Mouse (Mus musculus) macrophage (primary cell): ENCODE data around the gene Gm21992. TPM values are rescaled to one million over a fixed set of nuclear protein-coding genes. Genes with fewer than 3 reads are reported as not detected.

Experiments used
- H3K27ac ChIP-seq: fragments of 350-480 bp; formaldehyde crosslinking; 2 replicates; pipeline ENCODE4 v1.9.0; 2021
- H3K36me3 ChIP-seq: fragments of 350-480 bp; formaldehyde crosslinking; 2 replicates; pipeline ENCODE4 v1.9.0; 2021; ENCODE audit errors: inconsistent target
- H3K4me3 ChIP-seq: fragments of 350-480 bp; formaldehyde crosslinking; 2 replicates; pipeline ENCODE4 v1.9.0; 2021; ENCODE audit errors: inconsistent target
- H3K79me2 ChIP-seq: fragments of 350-480 bp; formaldehyde crosslinking; 2 replicates; pipeline ENCODE4 v1.9.0; 2021; ENCODE audit errors: inconsistent target
- WGBS: methylation state at CpG from one replicate; pipeline ENCODE4 v1.1.7; 2026; ENCODE audit warnings: inconsistent platforms; ENCODE audit not compliant: missing documents; 5-methylcytosine and 5-hydroxymethylcytosine counted together
- polyA plus RNA-seq: library from polyadenylated mRNA; stranded (reverse); fragments of 250-400 nt; gene quantifications from 3 replicates; pipeline ENCODE4 v1.2.4, GENCODE M21; 2018; ENCODE audit warnings: inconsistent platforms
- total RNA-seq, 78 experiments: library from RNA; depleted of rRNA; stranded (reverse); fragments of 250-400 nt; gene quantifications; 1 replicate in 9 of 78; 2 replicates in 24 of 78; 3 replicates in 43 of 78; 4 replicates in 2 of 78; pipeline ENCODE4 v1.2.4; 2018; ENCODE audit warnings: inconsistent platforms in 56 of 78

Gm21992 gene
- total RNA-seq (2018; cell fraction: chromatin; rRNA removed) = 10 to 100 TPM in 24 of 26 experiments, 1 to 10 TPM in 2; 7.4 to 50.9 (median 32.4) TPM
- 10 to 100 TPM in 4 of 26 experiments, 1 to 10 TPM in 22; 4.6 to 10.9 (median 7.4) TPM for total RNA-seq (2018; cell fraction: cytosol; rRNA removed)
- total RNA-seq (2018; cell fraction: nucleus; rRNA removed) = 10 to 100 TPM in 23 of 26 experiments, 1 to 10 TPM in 3; 6.0 to 41.4 (median 21.2) TPM
- 1.3 to 5.1 TPM (median 3.4 TPM) in 3 replicates for polyA plus RNA-seq

GRCm38 (mm10) chr19:4811063-4811908, at the start of gene Gm21992, which contains the start of gene Rbm14:
Gene Gm21992 (minus strand): TSS chr19:4811612.
Gene Rbm14 (minus strand): TSS chr19:4811634.
- peak within 1 kb of the TSS; percentile 95 for H3K4me3 ChIP-seq
- no peaks in the 10 kb centered on the region for H3K36me3 ChIP-seq
- WGBS = under 1% methylated on average over 83 of the region's 83 CpGs
- H3K79me2 ChIP-seq = peaks cover 47% of the 10 kb centered on the region
- peak within 1 kb of the TSS; percentile 75 for H3K27ac ChIP-seq

- H3K79me2 ChIP-seq = no peaks in the 10 kb centered on the region
- H3K4me3 ChIP-seq = no peak overlapping the region
- H3K27ac ChIP-seq = no peak overlapping the region
- H3K36me3 ChIP-seq = no peaks in the 10 kb centered on the region
- WGBS = 84% methylated on average over 6 of the region's 6 CpGs
Measured at GRCm38 (mm10) chr19:4859081-4859480, 47.7 kb upstream of the Gm21992 start.

DNA sequence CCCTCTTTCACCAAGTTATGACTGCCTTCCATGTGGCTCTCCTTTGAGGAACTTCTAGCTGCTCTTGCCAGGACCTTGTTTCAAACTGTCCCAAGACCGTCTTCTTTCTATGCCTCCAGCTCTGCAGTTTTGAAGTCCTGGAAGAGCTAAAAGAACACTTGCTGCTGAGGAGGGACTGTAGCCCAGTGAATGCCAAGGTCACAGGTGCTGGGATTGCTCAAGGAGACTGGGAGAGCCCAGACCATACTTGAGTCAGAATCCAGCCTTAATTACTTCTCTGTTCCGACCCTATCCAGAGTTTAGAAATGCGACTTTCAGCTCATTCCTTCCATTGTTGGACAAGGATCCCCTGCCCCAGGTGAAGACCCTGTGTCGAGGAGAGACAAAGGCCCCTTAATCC, 44.5 kb upstream of the Gm21992 start:
- H3K27ac ChIP-seq = no peak overlapping the region
- H3K4me3 ChIP-seq = no peak overlapping the region
- H3K36me3 ChIP-seq = no peaks in the 10 kb centered on the region
- WGBS = 69% methylated on average over 4 of the region's 4 CpGs
- no peaks in the 10 kb centered on the region for H3K79me2 ChIP-seq

DNA sequence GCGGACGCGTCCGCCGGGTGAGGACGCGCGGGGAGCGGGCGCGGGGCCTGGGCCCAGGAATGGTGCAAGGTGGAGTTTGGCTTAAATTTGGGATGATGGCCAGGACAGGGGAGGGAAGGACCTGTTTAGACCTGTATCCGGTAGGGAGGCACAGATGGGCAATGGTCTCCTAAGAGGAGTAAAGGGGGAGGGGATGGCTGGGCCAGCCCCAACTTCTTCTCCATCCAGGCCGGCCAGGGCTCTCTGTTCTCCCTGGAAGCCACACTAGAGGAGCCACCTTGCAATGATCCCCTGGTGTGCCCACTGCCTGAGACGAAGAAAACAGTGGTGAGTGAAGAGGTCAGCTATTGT, 44.0 kb upstream of the Gm21992 start:
- H3K4me3 ChIP-seq = peak overlapping the region; percentile 12; the same call in 1 of the 2 replicates
- H3K36me3 ChIP-seq = no peaks in the 10 kb centered on the region
- no peaks in the 10 kb centered on the region for H3K79me2 ChIP-seq
- H3K27ac ChIP-seq = no peak overlapping the region
- 9% methylated on average over 14 of the region's 14 CpGs for WGBS

- Histone ChIP-seq H3K4me3 (peak within 1 kb of the TSS; percentile 12; the same call in 1 of the 2 replicates), H3K36me3 (no peaks in the 10 kb centered on the region), H3K79me2 (no peaks in the 10 kb centered on the region), H3K27ac (no peak within 1 kb of the TSS)
- WGBS = 7% methylated on average over 39 of the region's 45 CpGs
Measured at GRCm38 (mm10) chr19:4854552-4855469, 43.4 kb upstream of the Gm21992 start, which contains the start of gene Ctsf. Gene Ctsf (plus strand): TSS chr19:4855130.

- 82% methylated on average over 5 of the region's 5 CpGs for WGBS
- H3K36me3 ChIP-seq = no peaks in the 10 kb centered on the region
- H3K4me3 ChIP-seq = no peak overlapping the region
- no peaks in the 10 kb centered on the region for H3K79me2 ChIP-seq
- no peak overlapping the region for H3K27ac ChIP-seq
Measured at GRCm38 (mm10) chr19:4850281-4850680, 38.9 kb upstream of the Gm21992 start.

DNA sequence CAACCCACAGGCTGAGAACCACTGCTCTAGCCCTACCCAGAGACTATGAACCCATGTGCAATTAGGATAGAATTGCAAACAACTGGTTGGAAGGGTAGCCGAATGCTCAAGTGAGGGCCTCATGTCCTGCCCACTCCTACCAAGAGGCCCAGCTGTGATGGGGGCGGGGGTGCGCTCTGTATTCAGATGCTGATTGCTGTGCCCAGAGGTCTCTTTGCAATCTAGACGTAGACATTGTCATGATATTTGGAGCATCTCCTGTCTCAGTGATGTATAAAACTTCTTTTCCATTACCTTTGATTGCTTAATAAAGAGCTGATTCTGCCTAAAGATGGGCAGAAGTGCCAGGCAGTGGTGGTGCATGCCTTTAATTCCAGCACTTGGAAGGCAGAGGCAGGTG, 38.4 kb upstream of the Gm21992 start:
- H3K27ac ChIP-seq = no peak overlapping the region
- no peaks in the 10 kb centered on the region for H3K79me2 ChIP-seq
- no peak overlapping the region for H3K4me3 ChIP-seq
- no peaks in the 10 kb centered on the region for H3K36me3 ChIP-seq
- WGBS = 87% methylated on average over 4 of the region's 4 CpGs

GRCm38 (mm10) chr19:4847490-4847889, 36.1 kb upstream of the Gm21992 start:
- Histone ChIP-seq H3K79me2 (no peaks in the 10 kb centered on the region), H3K27ac (no peak overlapping the region), H3K36me3 (no peaks in the 10 kb centered on the region), H3K4me3 (no peak overlapping the region)
- 32% methylated on average over 7 of the region's 7 CpGs for WGBS

DNA sequence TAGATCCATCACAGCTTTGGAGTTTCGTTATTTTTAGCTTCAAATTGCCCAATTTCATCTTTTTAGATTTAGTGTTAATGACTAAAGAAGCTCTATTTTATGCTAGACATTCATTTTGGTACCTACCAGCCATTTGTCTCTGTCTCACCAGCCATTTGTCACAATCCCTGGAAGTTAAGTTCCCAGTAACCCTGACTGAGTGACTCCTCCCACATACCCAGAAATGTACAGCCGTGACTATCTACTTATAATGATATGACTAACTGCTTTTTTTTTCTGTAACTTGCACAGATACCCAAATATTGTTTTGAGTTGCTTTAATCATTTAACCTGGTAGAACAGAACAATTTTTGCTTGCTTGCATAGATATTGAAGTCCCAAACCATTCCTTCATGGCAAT, 34.4 kb upstream of the Gm21992 start:
- no peak overlapping the region for H3K27ac ChIP-seq
- no peaks in the 10 kb centered on the region for H3K79me2 ChIP-seq
- H3K4me3 ChIP-seq = no peak overlapping the region
- WGBS = 74% methylated on average over 2 of the region's 2 CpGs
- H3K36me3 ChIP-seq = no peaks in the 10 kb centered on the region

- Histone ChIP-seq H3K79me2 (peaks cover 7% of the 10 kb centered on the region; the same call in 1 of the 2 replicates), H3K27ac (no peak overlapping the region), H3K4me3 (no peak overlapping the region), H3K36me3 (no peaks in the 10 kb centered on the region)
- 83% methylated on average over 2 of the region's 2 CpGs for WGBS
Measured at GRCm38 (mm10) chr19:4842611-4843010, 31.2 kb upstream of the Gm21992 start.

DNA sequence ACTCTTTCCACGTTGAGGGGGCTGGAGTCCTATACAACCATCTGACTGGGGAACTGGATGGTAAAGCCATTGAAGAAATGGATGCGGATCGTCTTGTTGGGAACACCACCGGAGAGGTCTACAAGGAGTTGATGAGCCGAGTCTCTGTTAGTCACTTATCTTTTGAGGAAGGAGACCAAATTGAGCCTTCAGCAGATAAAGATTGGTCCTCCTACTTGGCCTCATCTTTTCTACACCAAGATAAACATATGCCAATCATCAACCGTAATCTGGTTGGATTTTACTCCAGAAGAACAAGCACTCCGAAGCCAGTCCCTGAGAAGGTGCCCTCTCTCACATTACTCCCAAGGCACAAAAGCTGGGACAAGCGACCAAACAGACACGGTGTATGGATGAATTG, 29.4 kb upstream of the Gm21992 start:
- Histone ChIP-seq H3K4me3 (no peak overlapping the region), H3K36me3 (no peaks in the 10 kb centered on the region), H3K79me2 (peaks cover 7% of the 10 kb centered on the region; the same call in 1 of the 2 replicates), H3K27ac (no peak overlapping the region)
- 90% methylated on average over 9 of the region's 9 CpGs for WGBS

- Histone ChIP-seq H3K4me3 (peak within 1 kb of the TSS; percentile 85), H3K36me3 (no peaks in the 10 kb centered on the region), H3K27ac (no peak within 1 kb of the TSS), H3K79me2 (peaks cover 7% of the 10 kb centered on the region; the same call in 1 of the 2 replicates)
- under 1% methylated on average over 25 of the region's 25 CpGs for WGBS
Measured at GRCm38 (mm10) chr19:4839149-4839548, 27.7 kb upstream of the Gm21992 start, which contains the start of the genes Ccs and Ccdc87. Gene Ccs (minus strand): TSS chr19:4839332. Gene Ccdc87 (plus strand): TSS chr19:4839366.

- WGBS = 21% methylated on average over 10 of the region's 10 CpGs
- H3K36me3 ChIP-seq = no peaks in the 10 kb centered on the region
- peak overlapping the region; percentile 85 for H3K4me3 ChIP-seq
- H3K27ac ChIP-seq = no peak overlapping the region
- peaks cover 7% of the 10 kb centered on the region; the same call in 1 of the 2 replicates for H3K79me2 ChIP-seq
Measured at GRCm38 (mm10) chr19:4838526-4839140, 27.2 kb upstream of the Gm21992 start.

- WGBS = 83% methylated on average over 4 of the region's 6 CpGs
- Histone ChIP-seq H3K4me3 (no peak overlapping the region), H3K27ac (no peak overlapping the region), H3K36me3 (peaks cover 7% of the 10 kb centered on the region), H3K79me2 (peaks cover 7% of the 10 kb centered on the region; the same call in 1 of the 2 replicates)
Measured at GRCm38 (mm10) chr19:4837049-4837448, 25.6 kb upstream of the Gm21992 start.
